Mouse (Mus musculus): ENCODE measurements at regions not wholly inside any gene's neighbourhood (a gene's known extent, or its start where the extent isn't known, plus 50 kb on each side); places are given as distances from the start of the nearest gene placed in this dataset.

DNA sequence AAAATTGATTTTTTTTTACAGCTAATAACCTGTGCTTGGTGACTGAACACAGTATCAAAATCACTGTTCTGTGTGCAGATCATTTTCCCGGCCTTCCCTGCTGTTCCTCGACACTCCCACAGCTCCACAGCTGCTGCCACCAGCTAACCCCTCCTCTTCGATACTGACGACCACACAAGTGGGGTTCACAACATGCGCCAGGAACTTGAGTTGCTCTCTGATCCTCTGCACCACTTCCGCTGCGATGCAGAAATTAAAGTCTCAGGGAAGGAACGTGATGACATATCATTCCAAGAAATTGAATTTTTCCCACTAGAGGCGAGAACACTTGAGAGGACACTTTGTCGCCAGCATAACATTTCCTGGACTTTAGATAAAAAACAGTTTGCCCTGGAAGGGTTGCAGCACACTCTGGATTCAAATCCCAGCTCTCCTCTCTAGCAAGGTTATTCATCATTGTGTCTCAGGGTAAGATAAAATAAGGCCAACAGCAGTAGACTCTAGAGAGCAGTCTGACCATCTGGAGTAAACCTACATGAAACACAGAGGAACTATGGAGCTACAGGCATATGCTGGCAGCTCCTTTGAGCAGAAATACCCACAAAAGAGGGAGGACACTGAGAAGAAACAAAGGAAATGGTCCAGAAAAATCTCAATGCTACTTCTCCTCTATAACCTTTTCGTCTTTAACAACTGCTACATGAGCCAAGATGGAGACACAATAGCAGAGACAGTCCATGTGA is 308.4 kb upstream of the Map3k7 start:
- H3ac ChIP-seq (ENCODE audit: control insufficient read depth, insufficient read length, low read depth) = no peak overlapping the region
- no peak overlapping the region for H3K4me3 ChIP-seq (ENCODE audit: insufficient read depth, poor library complexity, severe bottlenecking)
- no peaks in the 10 kb centered on the region for H3K79me2 ChIP-seq (ENCODE audit: control insufficient read depth, insufficient read depth)
- no peaks in the 10 kb centered on the region for H3K27me3 ChIP-seq (ENCODE audit: control insufficient read depth, insufficient read depth, insufficient read length)
- no peak for TF ChIP-seq CTCF (IDR thresholded peaks at IDR 0.05; ENCODE audit: control insufficient read depth, insufficient read depth, insufficient read length)
- no peak for TF ChIP-seq FOSL1 (IDR thresholded peaks at IDR 0.05; ENCODE audit: insufficient read depth, low read length, poor library complexity, severe bottlenecking)
- no peak for TF ChIP-seq MYOD1 (IDR thresholded peaks at IDR 0.05; ENCODE audit: control insufficient read depth, insufficient read length, low read depth)
- no peak for TF ChIP-seq CEBPB (IDR thresholded peaks at IDR 0.05; ENCODE audit: low read depth)
- no peak for TF ChIP-seq MYOG (IDR thresholded peaks at IDR 0.05; ENCODE audit: control insufficient read depth, extremely low read depth, insufficient read length)
- no peak for TF ChIP-seq MAX (IDR thresholded peaks at IDR 0.05)
- no peak for TF ChIP-seq USF1 (IDR thresholded peaks at IDR 0.05; ENCODE audit: low read depth)
- no peaks in the 10 kb centered on the region for H3K36me3 ChIP-seq (ENCODE audit: control insufficient read depth, insufficient read depth)
- no peaks in the 10 kb centered on the region for H3K79me3 ChIP-seq (ENCODE audit: low read depth)

DNA sequence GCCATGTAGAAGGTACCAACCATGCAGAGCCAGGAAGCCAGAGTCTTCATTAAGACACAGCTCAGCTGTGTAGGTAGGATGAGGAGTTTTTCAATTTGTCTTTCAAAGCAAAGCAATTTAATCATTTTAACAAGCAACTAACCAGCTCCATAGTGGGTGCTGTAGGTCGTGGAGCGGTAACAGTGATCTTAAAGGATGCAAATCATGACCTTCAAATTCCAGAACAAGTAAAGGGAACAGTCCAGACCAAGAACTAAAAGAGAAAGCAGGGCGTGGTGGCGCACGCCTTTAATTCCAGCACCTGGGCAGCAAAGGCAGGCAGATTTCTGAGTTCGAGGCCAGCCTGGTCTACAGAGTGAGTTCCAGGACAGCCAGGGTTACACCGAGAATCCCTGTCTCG is 307.8 kb upstream of the Map3k7 start:
- no peak overlapping the region for H3ac ChIP-seq (ENCODE audit: control insufficient read depth, insufficient read length, low read depth)
- TF ChIP-seq USF1 (IDR thresholded peaks at IDR 0.05; ENCODE audit: low read depth) = no peak
- TF ChIP-seq CEBPB (IDR thresholded peaks at IDR 0.05; ENCODE audit: low read depth) = no peak
- no peak for TF ChIP-seq MYOG (IDR thresholded peaks at IDR 0.05; ENCODE audit: control insufficient read depth, extremely low read depth, insufficient read length)
- TF ChIP-seq CTCF (IDR thresholded peaks at IDR 0.05; ENCODE audit: control insufficient read depth, insufficient read depth, insufficient read length) = no peak
- TF ChIP-seq FOSL1 (IDR thresholded peaks at IDR 0.05; ENCODE audit: insufficient read depth, low read length, poor library complexity, severe bottlenecking) = no peak
- no peak for TF ChIP-seq MYOD1 (IDR thresholded peaks at IDR 0.05; ENCODE audit: control insufficient read depth, insufficient read length, low read depth)

GRCm38 (mm10) chr4:31658820-31659219 is 305.1 kb upstream of the Map3k7 start:
- Histone ChIP-seq H3K36me3 (ENCODE audit: control insufficient read depth, insufficient read depth) (no peaks in the 10 kb centered on the region), H3K27me3 (ENCODE audit: control insufficient read depth, insufficient read depth, insufficient read length) (no peaks in the 10 kb centered on the region), H3ac (ENCODE audit: control insufficient read depth, insufficient read length, low read depth) (no peak overlapping the region), H3K79me3 (ENCODE audit: low read depth) (no peaks in the 10 kb centered on the region), H3K4me3 (ENCODE audit: insufficient read depth, poor library complexity, severe bottlenecking) (no peak overlapping the region), H3K79me2 (ENCODE audit: control insufficient read depth, insufficient read depth) (no peaks in the 10 kb centered on the region)
- TF ChIP-seq FOSL1 (IDR thresholded peaks at IDR 0.05; ENCODE audit: insufficient read depth, low read length, poor library complexity, severe bottlenecking) (no peak), USF1 (IDR thresholded peaks at IDR 0.05; ENCODE audit: low read depth) (no peak), MYOD1 (IDR thresholded peaks at IDR 0.05; ENCODE audit: control insufficient read depth, insufficient read length, low read depth) (no peak), CEBPB (IDR thresholded peaks at IDR 0.05; ENCODE audit: low read depth) (no peak), MAX (IDR thresholded peaks at IDR 0.05) (no peak), CTCF (IDR thresholded peaks at IDR 0.05; ENCODE audit: control insufficient read depth, insufficient read depth, insufficient read length) (no peak), MYOG (IDR thresholded peaks at IDR 0.05; ENCODE audit: control insufficient read depth, extremely low read depth, insufficient read length) (no peak)

More for the DNA sequence above, 307.8 kb upstream of the Map3k7 start:
- Histone ChIP-seq H3K4me3 (ENCODE audit: insufficient read depth, poor library complexity, severe bottlenecking) (no peak overlapping the region), H3K36me3 (ENCODE audit: control insufficient read depth, insufficient read depth) (no peaks in the 10 kb centered on the region), H3K79me2 (ENCODE audit: control insufficient read depth, insufficient read depth) (no peaks in the 10 kb centered on the region), H3K79me3 (ENCODE audit: low read depth) (no peaks in the 10 kb centered on the region), H3K27me3 (ENCODE audit: control insufficient read depth, insufficient read depth, insufficient read length) (no peaks in the 10 kb centered on the region)

DNA sequence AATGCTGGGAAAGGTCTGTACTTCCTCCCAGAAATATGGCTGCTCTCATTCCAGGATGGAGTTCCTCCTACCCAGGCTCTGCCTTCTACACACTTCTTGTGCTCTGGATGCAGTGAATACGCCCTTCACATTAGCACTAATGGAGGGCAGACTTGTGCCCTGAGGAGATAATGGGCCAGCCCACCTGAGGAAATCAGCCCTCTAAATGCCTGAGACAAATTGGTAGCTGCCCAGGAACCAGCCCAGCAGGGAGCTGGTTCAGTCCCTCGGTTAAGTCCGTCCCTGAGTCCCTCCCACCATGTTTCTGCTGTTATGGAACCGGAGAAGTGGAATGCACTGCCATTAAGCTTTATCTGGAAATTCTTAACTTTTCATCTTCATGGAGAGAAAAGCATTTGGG is 303.0 kb upstream of the Map3k7 start:
- Histone ChIP-seq H3K79me2 (ENCODE audit: control insufficient read depth, insufficient read depth) (no peaks in the 10 kb centered on the region), H3K27me3 (ENCODE audit: control insufficient read depth, insufficient read depth, insufficient read length) (no peaks in the 10 kb centered on the region), H3K4me3 (ENCODE audit: insufficient read depth, poor library complexity, severe bottlenecking) (no peak overlapping the region), H3ac (ENCODE audit: control insufficient read depth, insufficient read length, low read depth) (no peak overlapping the region), H3K79me3 (ENCODE audit: low read depth) (no peaks in the 10 kb centered on the region), H3K36me3 (ENCODE audit: control insufficient read depth, insufficient read depth) (no peaks in the 10 kb centered on the region)
- TF ChIP-seq MYOG (IDR thresholded peaks at IDR 0.05; ENCODE audit: control insufficient read depth, extremely low read depth, insufficient read length) = no peak

- no peak overlapping the region for H3ac ChIP-seq (ENCODE audit: control insufficient read depth, insufficient read length, low read depth)
- H3K79me2 ChIP-seq (ENCODE audit: control insufficient read depth, insufficient read depth) = no peaks in the 10 kb centered on the region
- TF ChIP-seq CTCF (IDR thresholded peaks at IDR 0.05; ENCODE audit: control insufficient read depth, insufficient read depth, insufficient read length) (no peak), CEBPB (IDR thresholded peaks at IDR 0.05; ENCODE audit: low read depth) (no peak)
- H3K27me3 ChIP-seq (ENCODE audit: control insufficient read depth, insufficient read depth, insufficient read length) = no peaks in the 10 kb centered on the region
- no peaks in the 10 kb centered on the region for H3K79me3 ChIP-seq (ENCODE audit: low read depth)
- no peaks in the 10 kb centered on the region for H3K36me3 ChIP-seq (ENCODE audit: control insufficient read depth, insufficient read depth)
- no peak overlapping the region for H3K4me3 ChIP-seq (ENCODE audit: insufficient read depth, poor library complexity, severe bottlenecking)
These were observed 292.2 kb upstream of the Map3k7 start for GRCm38 (mm10) chr4:31671530-31672170.

Measured in C2C12 (cell line).